Mouse (Mus musculus): ENCODE measurements at regions not wholly inside any gene's neighbourhood (a gene's known extent, or its start where the extent isn't known, plus 50 kb on each side); places are given as distances from the start of the nearest gene placed in this dataset.
A peak's percentile ranks its signal among the peaks of the same experiment; 100 is the strongest.

DNA sequence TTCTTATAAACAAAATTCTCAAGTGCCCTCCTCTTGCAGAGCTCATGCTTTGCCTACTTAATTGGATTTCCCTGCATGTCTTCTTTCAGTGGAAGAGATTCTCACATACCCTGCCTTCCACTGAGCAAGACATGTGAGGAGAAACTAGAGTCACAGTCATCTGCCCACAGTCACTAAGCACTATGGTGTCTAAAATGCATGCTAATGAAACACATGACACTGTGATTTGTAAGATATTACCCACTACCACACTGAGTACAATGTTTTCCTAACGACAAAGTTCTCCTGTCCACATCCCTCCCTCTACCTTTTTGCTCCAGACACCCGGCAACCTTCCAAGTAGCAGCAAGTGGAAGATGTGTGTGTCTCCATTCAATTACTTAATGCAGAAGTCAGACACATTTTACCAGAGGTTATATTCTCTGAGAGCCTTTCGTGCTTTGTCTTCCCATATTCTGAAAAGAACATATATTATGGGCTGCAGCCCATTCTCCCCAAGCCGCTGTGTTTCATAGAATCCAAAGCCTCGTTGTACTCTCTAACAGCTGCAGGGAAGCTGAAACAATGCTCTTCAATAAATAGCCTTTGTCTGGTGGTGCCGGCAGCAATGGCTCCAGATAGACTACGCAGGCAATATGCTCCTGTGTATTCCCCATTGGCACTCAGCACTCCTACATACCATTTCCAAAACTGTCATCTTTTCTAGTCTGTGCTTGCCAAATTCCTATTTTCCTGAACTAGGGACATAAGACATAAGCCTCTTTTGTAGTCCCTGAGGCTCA, 670.7 kb downstream of the Poteg start:
- DNase-seq = no peak

DNA sequence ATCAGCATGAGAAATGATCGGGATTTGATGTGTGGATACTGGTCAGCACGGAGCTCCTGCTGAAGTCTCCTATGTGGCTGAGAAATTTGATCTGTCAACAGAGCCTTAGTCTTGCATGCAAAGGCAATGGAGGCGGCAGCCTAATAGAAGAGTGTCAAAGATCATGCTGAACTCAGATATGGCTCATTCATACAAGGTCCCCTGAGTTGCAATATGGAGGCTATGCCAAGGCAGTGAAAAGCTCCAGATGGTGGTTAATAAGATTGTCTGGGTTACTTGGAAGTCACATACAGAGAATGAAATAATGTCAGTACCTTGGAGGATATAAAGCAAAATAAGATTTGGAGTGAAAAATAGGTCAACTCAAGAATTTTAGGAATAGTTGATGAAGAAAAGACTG, 677.6 kb downstream of the Poteg start:
- DNase-seq = no peak

DNA sequence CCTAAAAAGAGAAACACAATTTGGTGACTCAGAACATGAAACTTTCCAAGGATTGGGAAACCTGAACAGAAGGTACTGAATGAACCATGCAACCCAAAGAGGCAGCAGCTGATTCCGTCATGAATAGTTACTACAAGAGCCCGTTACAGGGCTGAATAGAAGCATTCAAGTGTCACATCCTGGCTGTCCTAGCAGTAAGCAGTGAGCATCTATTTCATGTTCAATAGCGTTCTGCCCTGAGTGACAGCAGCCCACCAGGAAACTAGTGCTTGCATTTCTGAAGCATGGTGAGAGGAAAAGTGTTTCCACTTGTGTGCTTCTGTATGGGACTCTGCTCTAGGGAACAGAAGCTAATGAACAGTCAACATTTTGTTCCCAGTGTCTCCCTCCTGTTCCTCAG, 694.4 kb downstream of the Poteg start:
- DNase-seq = no peak

DNA sequence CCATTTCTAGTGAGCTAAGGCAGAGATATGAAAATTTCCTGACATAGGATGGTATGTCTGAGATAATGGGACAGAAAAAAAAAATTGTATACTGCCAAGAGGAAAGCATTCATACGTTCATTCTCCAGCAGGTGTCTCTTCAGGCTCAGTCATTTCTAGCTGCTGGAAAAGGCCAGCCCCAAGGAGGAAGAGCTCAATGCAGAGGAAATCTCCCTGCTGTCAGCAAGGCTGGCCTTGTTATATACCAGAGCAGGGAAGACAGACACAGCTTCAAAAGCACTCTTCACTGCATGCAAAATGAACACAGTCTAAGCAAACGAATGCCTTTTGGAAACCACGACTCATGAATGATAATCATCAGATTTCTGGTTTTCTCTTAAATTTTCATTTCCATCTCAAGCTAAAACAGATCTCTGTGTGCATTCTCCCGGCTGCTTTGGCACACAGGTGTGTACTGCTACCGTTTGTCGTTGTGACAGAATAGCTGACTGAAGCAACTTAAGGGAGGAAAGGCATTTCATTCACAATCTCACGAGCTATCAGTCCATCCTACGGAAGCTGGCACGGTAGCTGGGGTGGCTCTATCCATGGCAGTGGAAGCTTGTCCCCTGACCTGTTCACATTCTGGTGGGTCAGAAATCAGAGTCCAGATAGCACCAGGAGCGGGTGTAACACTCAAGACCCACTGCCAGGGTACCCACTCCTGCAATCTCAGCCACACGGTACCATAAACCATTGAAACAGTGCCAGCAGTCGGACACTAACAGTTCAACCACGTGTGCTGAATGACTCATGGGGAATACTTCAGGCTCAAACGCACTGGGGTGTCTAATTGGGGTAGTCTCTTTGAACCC, 701.4 kb downstream of the Poteg start:
- peak in 1 of 2 experiments; percentile 2 for DNase-seq

DNA sequence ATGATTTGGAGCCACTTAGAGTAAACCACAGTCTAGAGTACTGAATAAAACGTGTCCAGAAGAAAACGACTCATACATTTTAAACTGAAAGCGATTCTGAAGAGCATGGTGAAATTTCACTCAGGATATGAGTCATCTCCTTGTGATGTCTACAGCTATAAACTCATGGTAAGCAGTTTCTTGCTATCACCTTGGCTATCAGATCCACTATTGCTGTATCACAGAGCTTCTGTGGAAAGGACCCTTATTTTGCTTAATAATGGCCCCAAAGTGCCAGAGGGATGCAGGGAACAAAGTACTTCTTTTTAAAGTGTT, 701.9 kb downstream of the Poteg start:
- DNase-seq = no peak

DNA sequence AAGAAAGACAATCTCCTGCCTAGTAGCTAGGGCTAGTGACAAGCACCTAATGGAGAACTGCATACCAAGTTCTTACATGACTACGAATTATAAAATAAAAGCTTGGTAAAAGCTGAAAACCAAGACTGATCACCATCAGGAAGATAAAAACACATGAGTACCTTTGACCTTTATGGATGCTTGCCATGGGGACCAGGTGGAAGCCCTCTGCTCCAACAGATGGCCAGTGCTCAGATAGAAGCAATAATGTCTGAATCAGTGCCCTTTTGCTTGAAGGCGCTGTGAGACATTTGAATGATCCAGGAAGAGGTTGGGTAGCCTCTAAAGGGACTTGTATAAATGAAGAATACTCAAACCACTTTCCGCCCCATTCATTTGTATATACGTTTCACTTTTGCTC, 713.2 kb downstream of the Poteg start:
- DNase-seq = no peak

DNA sequence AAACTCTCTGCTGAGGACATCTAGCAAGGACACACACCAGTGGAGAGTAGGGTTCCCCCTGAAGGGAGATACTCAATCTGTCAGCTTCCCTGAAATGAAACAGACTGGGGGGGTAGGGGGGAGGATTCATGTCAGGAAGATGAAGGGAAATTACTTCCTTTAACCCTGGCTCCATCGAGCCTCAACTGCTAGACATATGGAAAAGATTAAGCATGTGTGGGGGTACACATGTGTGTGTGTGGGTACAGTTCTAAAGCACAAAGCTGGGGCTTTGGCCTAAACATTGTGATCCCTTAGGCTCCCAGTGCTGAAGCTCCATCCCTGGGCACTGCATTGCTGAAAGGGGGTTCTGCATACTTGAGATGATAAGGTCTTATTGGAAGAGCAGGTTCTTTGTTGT, 720.6 kb downstream of the Poteg start:
- DNase-seq = no peak

DNA sequence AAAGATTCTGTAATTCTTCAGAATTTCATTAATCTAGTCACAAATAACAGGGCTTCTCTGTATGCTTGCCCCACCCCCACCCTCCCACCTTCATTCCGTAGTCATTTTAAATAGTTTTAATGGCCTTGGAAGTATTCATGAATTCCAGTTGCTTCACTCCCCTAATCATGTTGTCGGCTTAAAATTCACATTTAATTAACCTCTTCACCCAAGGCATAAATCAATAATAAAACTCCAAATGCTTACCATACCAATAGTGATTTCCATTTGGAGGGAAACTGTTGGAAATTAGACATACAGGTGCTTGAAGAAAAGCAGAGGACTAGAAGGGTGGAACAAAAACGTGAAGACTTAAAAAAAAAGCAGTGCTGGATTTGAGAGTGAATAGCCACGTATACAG, 724.0 kb downstream of the Poteg start:
- DNase-seq = no peak

DNA sequence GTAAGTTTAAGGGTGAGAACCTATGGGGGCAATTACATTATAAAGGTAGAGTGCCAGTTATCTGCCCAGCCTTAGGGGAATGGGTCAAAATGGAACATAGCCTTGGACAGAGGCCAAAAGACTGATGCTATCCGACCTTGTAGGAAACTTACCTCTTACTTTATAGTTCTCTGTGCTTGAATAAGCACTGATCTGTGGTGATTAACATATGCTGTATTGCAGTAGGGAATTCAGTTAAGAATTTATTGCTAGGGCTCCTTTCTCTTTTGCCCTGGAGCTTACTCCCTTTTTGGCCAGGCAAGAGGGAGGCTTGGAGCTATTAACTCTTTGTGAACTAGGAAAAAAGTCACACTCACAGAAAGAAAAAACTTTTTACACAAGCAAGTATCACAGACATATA, 748.5 kb downstream of the Poteg start:
- peak in 1 of 2 experiments; percentile 11 for DNase-seq

DNA sequence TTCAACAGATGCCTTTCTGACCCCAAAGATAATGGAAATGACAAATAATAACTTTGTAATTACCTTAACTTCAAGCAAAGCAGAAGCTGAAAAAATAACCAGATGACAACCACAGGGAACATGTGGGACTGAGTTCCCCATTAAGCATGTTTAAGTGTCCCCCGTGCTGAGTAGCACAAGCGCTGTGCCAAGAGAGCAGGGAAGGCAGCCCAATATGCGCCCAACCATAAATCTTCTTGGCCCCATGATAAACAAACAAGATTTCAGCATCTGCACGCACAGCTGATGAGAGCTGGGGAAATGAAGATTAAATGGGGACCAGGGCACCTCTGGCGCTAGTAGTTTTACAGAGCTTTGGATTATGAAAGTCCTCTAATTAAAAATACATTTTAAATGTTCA, 788.1 kb downstream of the Poteg start:
- no peak for DNase-seq

DNA sequence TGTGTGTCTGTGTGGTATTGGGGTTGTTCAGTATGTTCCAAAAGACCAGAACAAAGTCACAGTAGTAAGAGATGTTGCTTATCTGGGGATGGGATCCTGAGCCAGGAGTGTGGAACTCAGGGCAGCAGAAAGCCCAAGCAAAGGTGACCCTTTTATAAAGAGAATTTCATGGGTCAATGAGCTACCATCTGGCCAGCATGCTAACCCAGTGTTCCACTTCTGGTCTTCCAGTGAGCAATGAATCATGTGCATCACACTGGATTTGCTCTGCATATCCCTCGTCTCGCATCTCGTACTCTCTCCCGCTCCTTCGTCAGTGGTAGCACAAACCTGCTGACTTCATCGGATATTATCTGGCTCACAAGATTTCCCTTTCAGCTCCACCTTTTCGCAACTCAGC, 791.9 kb downstream of the Poteg start:
- DNase-seq = no peak

DNA sequence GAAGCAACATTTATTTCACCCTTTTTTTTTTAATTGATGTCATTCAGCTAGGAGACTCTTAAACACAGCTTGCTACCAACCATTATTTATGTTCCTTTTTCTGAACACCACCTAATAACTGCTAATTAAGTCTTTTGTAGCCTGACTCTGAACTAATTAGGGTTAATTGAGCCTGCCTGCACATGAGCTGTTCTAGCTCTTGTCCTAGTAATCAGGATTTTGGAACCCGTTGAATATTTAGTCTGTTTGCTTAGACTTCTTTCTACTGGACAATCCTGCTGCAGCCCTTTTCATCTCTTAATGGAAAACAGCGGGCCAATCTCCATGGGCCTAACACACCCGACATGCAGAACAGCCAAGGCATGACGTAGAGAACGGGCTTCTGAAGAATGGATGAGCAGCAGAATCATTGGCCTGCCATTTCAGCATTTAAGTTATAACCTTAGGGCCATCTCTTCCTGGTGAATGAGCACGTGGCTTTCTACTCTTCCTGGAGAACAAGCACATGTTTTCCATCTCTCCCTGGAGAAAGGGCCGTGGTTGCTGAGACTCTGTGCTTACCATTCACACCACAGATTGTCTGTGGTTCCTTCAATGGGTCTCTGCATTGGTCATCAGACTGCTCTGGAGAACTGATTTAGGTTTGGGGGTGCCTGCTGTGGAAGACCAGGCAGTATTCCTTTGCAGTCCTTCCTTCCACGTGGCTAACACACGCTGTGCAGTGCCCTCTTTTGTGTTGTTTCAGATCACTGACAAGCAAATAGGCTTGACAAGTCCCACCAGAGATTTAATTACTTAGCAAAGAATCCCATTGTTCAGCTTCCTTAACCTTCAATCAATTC, 805.1 kb downstream of the Poteg start:
- no peak for DNase-seq

DNA sequence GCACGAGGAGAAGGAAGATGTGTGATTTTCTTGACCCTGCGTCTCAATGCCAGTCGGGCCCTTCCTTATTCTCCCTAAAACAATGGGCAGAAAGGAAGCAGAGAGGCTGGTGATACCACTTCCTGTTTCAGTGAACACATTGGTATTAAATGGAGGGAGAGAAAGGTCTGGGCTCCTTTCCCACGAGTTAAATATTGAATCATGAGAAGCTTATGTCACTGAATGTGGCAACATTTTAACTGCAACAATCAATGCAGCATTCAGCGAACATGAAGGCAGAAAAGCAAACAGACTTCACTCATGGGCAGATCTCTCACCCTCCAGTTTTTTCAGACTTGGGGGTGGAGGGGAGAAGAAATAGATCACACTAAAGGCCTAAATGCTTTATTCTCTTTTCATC, 819.8 kb downstream of the Poteg start:
- DNase-seq = no peak

DNA sequence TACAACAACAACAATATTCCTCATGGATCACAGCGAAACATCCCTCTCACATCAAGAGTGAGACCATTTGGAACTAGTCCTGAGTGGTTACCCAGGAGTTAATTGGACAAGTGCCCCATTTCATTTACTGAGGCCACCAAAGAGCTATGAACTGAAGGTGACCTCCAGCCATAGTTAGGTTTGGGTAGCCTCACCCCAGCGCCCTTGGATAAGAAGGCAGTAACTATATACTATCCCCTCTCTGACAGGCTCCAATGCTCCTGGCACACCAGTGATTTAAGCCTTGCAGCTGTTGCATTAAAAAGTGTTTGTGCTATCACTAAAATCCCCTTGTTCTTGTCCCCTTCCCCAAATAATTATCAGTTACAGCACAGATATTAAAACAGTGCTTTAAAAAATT, 836.8 kb downstream of the Poteg start:
- DNase-seq = no peak

DNA sequence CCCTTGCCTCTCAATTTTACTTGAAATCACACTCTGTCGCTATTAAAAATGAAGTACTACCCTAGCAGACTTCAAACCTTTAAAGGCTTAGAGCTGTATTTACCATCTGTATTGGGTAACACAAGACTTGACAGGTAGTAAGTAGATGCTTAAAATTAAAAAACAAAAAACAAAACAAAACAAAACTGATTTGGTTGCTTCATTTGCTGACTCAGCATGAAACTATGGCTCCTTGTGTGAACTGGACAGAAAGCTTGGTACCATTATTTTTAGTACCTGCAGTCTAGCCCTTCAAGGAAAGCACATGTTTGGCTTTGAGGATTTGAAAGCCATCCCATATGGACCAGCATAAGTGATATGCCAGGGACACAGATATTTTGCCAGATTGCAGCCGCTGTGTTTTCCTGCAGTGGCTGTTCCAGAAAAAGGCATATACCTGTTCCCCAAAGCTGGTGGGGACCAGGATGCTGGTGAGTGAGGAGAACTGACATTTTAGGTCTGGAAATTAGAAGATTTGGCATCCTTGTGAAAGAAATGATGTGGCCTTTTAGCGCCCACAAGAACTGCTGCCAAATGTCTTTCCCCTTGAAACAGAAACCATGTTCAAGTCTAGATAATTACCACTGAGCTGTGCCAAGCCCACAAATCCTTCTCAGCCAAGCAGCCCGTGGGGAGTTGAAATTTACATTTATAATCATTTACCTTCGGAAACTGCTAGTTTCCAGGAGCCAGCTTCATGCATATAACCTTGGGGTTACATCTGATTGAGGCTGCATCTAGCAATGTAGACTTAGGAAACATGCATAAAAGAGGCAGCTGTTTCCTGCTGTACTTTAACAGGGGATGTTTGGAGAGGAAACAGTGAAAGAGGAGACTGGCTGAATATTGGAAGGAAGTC, 851.7 kb downstream of the Poteg start:
- DNase-seq = peak; percentile 7 to 39

DNA sequence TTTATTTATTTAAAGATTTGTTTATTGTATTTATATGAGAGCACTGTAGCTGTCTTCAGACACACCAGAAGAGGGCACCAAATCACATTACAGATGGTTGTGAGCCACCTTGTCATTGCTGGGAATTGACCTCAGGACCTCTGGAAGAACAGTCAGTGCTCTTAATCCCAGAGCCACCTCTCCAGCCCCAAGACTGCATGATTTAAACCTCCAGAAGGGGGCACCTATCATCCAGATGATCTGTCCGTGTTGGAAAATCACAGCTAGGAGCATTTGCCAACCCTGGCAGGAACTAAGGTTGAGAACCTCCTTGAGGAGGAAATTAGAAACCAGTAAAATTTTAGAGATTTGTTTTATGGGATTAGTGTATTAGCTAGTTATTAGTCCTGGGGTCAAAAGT, 869.6 kb downstream of the Poteg start:
- DNase-seq = no peak

DNA sequence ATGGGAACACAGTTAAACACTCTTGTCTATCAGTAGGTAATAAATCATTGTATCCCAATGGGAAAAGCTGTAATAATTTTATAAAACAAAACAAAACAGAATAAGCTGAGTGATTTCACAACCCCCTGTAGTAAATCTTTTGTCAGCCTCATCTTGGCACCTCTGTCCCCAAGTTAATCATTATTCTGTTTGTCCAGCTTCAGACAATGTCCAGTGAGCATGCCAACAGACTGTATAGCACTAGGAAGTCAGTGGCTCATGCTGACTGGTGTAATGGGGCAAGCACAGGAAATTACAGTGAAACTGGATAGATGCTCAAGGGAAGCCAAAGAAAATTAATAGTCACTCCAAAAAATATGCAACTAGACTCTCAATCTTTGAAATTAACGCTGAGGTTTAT, 885.9 kb downstream of the Poteg start:
- no peak for DNase-seq

DNA sequence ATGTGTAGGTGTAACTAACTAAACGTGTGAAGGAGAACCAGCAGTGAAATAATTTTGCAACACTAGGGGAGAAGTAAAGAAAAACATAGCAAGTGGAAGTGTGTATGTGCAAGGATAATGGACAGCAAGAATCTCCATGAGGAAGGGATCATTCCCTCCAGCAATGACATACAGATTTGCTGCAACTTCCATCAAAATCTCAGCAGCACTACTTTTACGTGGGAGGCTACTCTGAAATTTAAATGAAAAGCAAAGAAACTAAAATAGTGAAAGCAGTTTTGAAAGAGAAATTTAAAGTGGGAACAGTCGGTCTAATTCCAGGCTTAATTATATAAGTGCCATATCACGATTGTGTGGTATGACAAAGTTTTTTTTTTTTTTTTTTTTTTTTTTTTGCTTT, 890.0 kb downstream of the Poteg start:
- no peak for DNase-seq

DNA sequence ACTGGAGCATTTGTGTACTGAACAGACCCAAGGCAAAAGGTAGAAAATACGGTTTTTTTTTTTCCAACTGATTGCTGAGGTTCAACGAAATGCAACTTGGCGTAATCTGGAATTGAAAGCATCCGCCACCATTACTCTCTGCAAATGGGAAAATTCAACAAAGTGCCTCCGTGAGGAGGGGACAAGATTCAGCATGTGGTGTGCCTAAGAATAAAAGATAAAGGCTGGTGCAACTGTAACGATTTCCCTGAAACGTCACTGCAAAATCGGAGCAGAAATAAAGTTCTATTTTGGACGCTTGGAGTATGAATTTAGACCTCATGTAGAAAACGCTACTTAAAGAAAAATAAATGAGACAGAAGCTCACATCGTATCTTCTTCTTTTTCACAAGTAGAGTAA, 893.8 kb downstream of the Poteg start:
- DNase-seq = no peak

DNA sequence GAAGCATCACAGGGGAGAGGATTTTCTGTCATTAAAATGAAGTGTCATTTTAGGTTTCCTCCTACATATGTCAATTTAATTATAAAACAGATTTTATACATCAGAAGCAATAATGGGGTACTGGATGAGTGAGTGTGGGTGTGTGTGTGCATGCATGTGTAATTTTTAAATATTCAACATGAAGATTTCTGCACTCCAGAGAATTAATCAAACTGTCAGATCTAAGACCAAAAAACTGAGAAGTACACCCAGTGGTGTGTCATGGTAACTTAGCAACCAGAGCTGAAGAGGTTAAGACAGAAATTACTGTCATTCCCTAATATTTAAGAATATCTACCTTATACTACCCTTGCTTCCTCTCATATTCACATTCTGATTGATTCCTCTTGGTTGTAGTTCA, 919.0 kb downstream of the Poteg start:
- DNase-seq = no peak

DNA sequence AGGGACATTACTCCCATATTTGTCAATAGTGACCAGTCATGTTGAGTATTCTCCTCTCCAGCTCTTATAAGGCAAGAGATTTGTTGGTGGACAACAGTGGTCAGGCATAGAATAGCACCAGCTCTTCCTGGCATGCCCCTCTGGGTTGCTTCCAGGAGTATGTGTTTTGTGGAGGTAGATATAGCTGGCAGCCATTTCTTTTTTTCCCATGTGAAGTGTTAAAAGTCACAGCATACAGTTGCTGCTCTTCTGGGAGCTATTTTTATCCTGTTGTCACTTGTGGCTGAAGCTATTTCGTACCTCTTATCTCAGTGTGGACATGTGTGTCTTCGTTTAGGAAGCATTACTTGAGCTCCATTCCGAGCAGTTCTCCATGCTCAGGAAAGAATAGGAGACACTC, 919.9 kb downstream of the Poteg start:
- DNase-seq = no peak

DNA sequence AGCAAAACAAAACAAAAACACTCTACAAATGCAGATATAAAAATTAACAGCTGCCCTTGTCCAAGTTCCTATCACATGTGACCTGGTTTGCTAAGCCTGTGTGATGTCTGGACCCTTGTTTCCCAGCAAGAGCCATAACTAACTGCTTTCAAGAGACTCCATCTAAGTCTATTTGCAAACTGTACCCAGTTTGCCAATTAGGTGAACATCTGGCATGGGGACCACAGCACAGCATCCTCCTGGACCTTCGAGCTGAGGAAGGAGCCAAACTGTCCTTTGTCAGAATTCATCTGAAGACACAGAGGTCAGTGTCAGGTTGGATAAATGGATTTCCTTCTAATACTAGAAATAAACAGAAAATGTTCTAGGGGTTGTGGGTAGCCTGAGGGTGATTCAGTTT, 924.3 kb downstream of the Poteg start:
- no peak for DNase-seq

DNA sequence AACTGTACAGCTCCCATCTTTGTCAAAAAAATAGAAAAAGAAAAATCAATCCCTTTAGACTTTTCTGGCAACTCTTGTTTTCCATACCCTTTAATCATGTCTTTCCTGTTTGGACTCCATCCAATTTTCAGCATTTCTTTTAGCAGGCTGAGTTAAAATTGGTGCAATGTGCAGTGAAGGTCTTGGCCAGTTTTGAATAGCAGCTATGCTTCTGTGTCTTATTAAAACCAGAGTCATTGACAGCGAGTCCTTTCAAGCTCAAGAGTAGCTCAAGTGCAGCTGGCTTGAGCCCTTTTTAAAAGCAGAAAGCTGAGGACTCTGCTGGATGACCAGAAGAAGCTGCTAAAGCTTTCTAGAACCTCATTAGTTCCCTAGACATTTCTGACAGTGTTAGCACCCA, 952.7 kb downstream of the Poteg start:
- DNase-seq = no peak
